Mouse (Mus musculus) gastrocnemius, postnatal 14 days (tissue): ENCODE measurements around the gene Ccdc92b. TPM values are rescaled to one million over a fixed set of nuclear protein-coding genes. Genes with fewer than 3 reads are reported as not detected.
"Not testable (repeated sequence)": the region's sequence is repeated elsewhere in the genome, so short reads cannot be mapped to it uniquely, and the experiment has no call there.

Source experiments
- DNase-seq: peaks from one replicate; pipeline ENCODE4 v3.0.0; 2021; ENCODE audit warnings: mixed read lengths
- intact Hi-C: fragments of 180-260 bp; cut with DNase I; formaldehyde crosslinking; loops from one replicate; pipeline ENCODE4 v1.15.1; 2025; ENCODE audit warnings: low total_unique reads
- long read RNA-seq, 2 experiments: library from polyadenylated mRNA; stranded (forward); transcript quantifications; one replicate each; pipeline ENCODE4 v2.0.0; 2021
- total RNA-seq, 2 experiments: library from RNA; stranded (reverse); gene quantifications; 2 replicates each; pipeline ENCODE4 v1.2.3; 2021

Gene Ccdc92b
- total RNA-seq: under 1 TPM; 0.09 to 0.12 TPM
- long read RNA-seq, experiment 1: 0 reads
- long read RNA-seq, experiment 2: 0 reads

DNA sequence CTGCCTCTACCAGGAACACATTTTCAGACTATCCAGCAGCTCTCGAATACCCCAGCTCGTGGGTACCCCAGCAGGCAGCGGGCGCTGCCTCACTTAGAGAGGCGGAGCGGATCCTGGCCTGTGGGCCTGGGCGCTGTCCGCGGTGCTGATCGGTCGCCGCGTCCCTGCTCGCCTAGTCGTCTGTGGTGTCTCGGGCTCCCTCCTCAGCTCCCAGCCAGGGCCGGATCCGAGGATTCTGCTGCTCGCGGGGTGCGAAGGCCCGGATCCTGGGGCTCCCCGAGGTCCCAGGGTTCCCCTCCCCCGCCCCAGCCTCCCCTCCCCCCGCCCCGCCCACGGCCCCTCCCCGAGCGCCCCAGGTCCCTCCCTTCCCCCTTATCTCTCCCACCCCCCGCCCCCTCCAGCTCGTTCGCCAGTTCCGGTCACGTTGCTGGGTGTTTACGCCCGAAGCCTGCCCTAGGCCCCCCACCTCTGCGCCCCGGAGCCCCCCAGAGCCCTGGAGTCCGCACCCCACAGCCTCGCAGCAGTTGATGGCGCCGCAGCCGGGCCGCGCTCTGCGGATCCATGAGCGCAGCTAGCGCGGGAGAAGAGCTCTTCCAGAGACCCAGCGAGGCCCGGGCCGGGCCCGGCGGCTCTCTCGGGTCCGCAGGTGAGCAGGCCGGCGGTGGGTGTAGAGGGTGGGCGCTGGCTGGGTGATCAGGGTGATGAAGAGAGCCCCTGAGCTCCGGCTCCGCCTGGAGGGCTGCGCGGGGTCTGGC lies at the start of gene Ccdc92b:
Ccdc92b (plus strand) TSS at position 405 of the 755 bp plus-strand sequence.
- intact Hi-C loops: no loop called here

GRCm38 (mm10) chr11:74569735-74570134 lies 49.7 kb upstream of the Ccdc92b start:
- DNase-seq: no peak
- intact Hi-C loops: no loop called here

More for the DNA sequence above, at the start of gene Ccdc92b:
- peak; percentile 81 for DNase-seq

DNA sequence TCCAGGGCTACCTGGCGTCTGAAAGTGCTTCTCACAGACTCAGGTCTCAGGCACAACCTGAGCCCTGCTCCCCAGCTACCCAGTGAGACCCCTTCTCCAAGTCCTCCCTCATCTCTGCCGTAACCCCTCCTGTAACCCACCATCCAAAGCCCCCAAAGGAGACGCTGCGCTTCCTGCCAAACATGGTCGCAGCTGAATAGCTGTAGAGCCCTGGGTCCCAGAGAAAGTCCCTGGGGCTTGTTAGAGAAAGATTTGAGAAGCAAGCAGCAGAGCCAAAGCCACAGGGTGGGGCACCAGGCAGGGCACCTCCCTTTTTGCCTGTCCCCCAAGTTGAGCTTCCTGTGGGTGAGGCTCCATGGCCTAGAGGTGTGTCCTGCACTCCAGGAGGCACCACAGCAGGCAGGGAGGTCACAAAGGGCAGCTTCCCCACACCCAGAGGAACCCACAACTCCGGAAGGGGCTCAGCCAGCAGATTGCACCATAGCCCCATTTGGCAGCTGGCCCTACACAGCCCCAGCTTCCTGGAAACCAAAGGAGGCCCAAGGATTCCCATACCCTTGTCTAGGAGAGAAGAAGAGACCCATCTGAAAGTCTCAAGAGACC lies 46.8 kb upstream of the Ccdc92b start:
- intact Hi-C loops: no loop called here

GRCm38 (mm10) chr11:74574768-74575434 lies 44.5 kb upstream of the Ccdc92b start:
- DNase-seq: no peak
- intact Hi-C loops: no loop called here

More for the DNA sequence above, 46.8 kb upstream of the Ccdc92b start:
- DNase-seq: no peak

DNA sequence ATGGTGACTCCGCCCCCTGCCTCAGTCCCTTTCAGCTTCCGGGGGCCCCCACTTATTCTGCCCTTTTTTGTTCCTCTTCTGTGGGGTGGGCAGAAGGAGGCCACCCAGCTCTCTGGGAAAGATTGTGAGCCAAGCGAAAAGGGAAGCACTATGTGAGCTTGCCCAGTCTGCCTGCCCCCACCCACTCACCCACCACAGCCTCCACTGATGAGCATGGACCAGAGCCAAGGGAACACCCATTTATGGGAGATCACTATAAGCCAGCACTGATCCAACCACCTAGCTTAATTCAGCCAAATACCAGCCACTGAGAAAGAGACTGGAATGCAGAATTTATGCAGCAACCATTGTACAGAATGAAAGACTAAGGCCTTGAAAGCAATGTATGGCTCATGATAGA lies 43.5 kb upstream of the Ccdc92b start:
- DNase-seq: no peak
- intact Hi-C loops: no loop called here

DNA sequence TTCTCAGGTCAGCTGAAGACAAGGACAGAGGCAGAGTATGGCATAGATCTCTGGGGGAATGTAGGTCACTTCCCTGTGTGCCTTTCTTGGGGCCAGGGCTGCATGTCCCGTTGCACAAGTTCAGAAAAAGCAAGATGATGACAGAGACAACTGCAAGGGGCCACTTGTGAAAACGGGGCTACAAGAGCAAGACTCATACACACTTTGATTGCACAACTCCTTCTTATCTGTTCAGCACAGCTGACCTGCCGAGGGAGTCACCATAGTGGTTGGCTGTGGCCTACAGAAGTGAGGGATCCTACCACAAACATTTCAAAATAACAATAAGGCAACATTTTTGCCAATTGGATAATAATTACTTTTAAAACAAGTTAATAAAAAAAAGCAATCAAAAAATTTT lies 42.3 kb upstream of the Ccdc92b start:
- no peak for DNase-seq
- intact Hi-C loops: no loop called here

DNA sequence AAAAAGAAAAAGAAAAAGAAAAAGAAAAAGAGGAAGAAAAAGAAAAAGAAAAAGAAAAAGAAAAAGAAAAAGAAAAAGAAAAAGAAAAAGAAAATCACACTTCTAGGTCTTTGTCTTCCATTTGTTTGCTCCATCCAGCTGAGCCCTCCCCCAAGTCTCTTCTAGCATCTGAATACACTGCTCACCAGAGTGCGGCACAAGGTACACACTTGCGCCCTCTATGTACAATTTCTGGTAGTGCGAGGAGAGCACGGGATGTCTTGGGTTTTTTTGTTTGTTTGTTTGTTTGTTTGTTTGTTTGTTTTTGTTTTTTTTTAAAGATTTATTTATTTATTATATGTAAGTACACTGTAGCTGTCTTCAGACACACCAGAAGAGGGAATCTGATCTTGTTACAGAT lies 38.1 kb upstream of the Ccdc92b start:
- intact Hi-C loops, DNase-seq: not testable (repeated sequence)

GRCm38 (mm10) chr11:74582464-74582863 lies 36.9 kb upstream of the Ccdc92b start:
- DNase-seq: no peak
- intact Hi-C loops: no loop called here

GRCm38 (mm10) chr11:74583824-74584349 lies 35.5 kb upstream of the Ccdc92b start:
- intact Hi-C loops: no loop called here
- no peak for DNase-seq

DNA sequence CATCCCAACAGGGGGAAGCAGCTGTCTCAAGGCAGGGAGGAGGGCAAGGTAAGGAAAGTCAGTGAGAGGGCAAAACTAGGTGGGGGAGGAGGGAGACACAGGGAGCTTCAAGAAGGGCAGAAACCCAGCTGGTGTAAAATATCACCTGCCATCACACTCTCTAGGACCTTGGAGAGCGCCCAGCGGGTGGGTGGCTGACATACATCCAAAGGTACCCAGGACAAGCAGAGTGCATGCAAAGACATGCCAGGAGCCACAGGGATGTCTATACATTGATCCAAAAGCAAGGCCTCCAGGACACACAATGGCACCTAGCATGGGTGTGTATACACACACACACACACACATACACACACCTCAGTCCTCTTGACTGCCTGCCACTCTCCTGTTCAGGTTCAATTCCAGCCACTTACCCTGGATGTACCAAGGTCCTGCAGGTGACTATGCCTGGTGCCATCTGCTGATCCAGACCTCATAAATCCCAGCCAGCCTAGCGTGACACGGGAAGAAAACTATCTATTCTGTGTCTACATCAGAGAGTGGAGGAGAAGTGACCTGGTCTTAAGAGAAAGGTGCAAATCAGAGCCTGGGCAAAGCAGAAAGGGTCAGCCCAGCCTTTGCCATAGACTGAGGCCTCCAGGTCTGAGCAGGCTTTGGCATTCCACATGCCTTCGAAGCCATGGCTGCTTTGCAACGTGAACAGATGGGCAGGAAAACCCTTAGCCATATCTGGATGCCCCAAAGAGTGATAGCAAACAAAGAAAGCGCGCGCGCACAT lies 34.3 kb upstream of the Ccdc92b start:
- intact Hi-C loops: no loop called here
- DNase-seq: no peak

DNA sequence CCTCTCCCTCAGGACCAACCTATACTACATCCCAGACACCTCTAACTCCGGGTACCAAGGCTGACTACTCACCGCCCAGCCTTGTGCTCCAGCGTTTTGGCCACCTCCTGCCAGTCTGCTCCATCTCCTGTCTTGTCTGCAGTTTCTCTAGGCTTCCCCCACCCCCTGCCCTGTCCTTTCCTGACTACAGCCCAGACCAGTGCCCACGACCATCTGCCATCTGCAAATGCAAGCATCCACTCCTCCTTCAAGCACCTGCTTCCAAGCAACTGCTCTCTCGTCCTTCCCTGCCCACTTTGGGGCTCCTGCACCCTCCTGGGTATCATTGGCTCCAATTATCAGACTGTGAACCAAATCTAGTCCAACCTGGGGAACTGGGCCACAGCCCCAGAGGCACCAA lies 33.0 kb upstream of the Ccdc92b start:
- no peak for DNase-seq
- intact Hi-C loops: no loop called here

- DNase-seq: no peak
- intact Hi-C loops: no loop called here
These were observed 29.8 kb upstream of the Ccdc92b start for GRCm38 (mm10) chr11:74589401-74590238.

GRCm38 (mm10) chr11:74590239-74590596 lies 29.2 kb upstream of the Ccdc92b start:
- intact Hi-C loops: no loop called here
- DNase-seq: no peak

- intact Hi-C loops: no loop called here
- DNase-seq: no peak
These were observed 28.7 kb upstream of the Ccdc92b start for GRCm38 (mm10) chr11:74590691-74591090.

DNA sequence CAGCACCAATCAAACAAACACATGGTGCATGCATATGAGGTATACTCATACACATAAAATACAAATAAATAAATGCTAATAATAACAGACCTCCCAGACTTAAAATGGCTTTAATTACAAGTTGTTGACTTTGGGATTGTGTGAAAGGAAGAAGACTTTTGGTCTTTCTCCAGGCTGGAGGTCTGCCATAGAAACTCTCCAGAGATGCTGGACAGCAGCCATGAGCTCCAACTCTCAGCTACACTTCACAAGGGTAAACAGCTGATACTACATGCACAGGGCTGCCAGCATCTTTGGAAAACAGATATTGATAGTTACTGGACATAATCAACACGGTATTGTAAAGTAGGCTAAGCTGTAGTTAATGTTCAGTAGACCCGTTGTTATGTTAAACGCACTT lies 27.2 kb upstream of the Ccdc92b start:
- DNase-seq: no peak
- intact Hi-C loops: no loop called here

- DNase-seq: no peak
- intact Hi-C loops: no loop called here
These were observed 22.0 kb upstream of the Ccdc92b start for GRCm38 (mm10) chr11:74597283-74597989.

DNA sequence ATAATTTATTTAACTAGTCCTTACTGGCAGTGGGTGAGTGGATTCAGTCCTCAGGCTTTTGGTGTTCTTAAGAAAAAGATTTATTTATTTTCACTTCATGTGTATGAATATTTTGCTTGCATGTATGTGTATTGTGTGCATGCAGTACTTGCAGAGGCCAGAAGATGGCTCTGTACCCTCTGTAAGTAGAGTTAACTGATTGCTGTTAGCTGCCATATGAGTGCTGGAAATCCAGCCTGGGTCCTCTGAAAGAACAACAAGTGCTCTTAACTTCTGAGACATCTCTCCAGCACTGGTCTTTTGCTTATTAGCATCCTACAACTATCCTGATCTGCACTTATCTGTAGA lies 21.4 kb upstream of the Ccdc92b start:
- no peak for DNase-seq
- intact Hi-C loops: no loop called here

- intact Hi-C loops: no loop called here
- DNase-seq: no peak
These were observed 17.1 kb upstream of the Ccdc92b start for GRCm38 (mm10) chr11:74602286-74602685.
